Mouse (Mus musculus): Measurements from ENCODE around the gene Rxfp4. TPM values are rescaled to one million over a fixed set of nuclear protein-coding genes. Genes with fewer than 3 reads are reported as not detected.

Rxfp4 gene
- polyA plus RNA-seq, 1 experiment from 2014 or later: not detected

Other genes with a start within 250 kb of the Rxfp4 start
- 127 and 128 TPM in 2 replicates for gene Pmf1, start 242.8 kb downstream of the Rxfp4 start, polyA plus RNA-seq (2015; fragmentation: Nextera tagmentation; extraction: Ambion mirVana)
- 17.2 and 17.3 TPM in 2 replicates for gene Slc25a44, start 228.0 kb downstream of the Rxfp4 start, polyA plus RNA-seq (2015; fragmentation: Nextera tagmentation; extraction: Ambion mirVana)
- gene Sema4a, start 192.0 kb downstream of the Rxfp4 start, polyA plus RNA-seq (2015; fragmentation: Nextera tagmentation; extraction: Ambion mirVana): 30.9 and 39.2 TPM in 2 replicates
- gene Lmna, start 143.2 kb downstream of the Rxfp4 start, polyA plus RNA-seq (2015; fragmentation: Nextera tagmentation; extraction: Ambion mirVana): 120 TPM in 2 replicates
- 9.6 and 11.2 TPM in 2 replicates for gene Mex3a, start 120.7 kb downstream of the Rxfp4 start, polyA plus RNA-seq (2015; fragmentation: Nextera tagmentation; extraction: Ambion mirVana)
- gene Rab25, start 104.8 kb downstream of the Rxfp4 start, polyA plus RNA-seq (2015; fragmentation: Nextera tagmentation; extraction: Ambion mirVana): 75.2 and 89.8 TPM in 2 replicates
- gene Lamtor2, start 100.1 kb downstream of the Rxfp4 start, polyA plus RNA-seq (2015; fragmentation: Nextera tagmentation; extraction: Ambion mirVana): 188 and 231 TPM in 2 replicates
- gene Ubqln4, start 99.4 kb downstream of the Rxfp4 start, polyA plus RNA-seq (2015; fragmentation: Nextera tagmentation; extraction: Ambion mirVana): 43.6 and 43.7 TPM in 2 replicates
- gene Ssr2, start 77.3 kb downstream of the Rxfp4 start, polyA plus RNA-seq (2015; fragmentation: Nextera tagmentation; extraction: Ambion mirVana): 338 and 390 TPM in 2 replicates
- 60.4 and 61.2 TPM in 2 replicates for gene Arhgef2, start 47.2 kb downstream of the Rxfp4 start, polyA plus RNA-seq (2015; fragmentation: Nextera tagmentation; extraction: Ambion mirVana)
- 72.4 and 75.8 TPM in 2 replicates for gene Khdc4, start 32.7 kb upstream of the Rxfp4 start, polyA plus RNA-seq (2015; fragmentation: Nextera tagmentation; extraction: Ambion mirVana)
- 44.9 and 52.7 TPM in 2 replicates for gene Rit1, start 63.7 kb upstream of the Rxfp4 start, polyA plus RNA-seq (2015; fragmentation: Nextera tagmentation; extraction: Ambion mirVana)
- 20.3 and 22.2 TPM in 2 replicates for gene Syt11, start 122.0 kb upstream of the Rxfp4 start, polyA plus RNA-seq (2015; fragmentation: Nextera tagmentation; extraction: Ambion mirVana)
- 7.7 and 7.9 TPM in 2 replicates for gene Gon4l, start 182.1 kb upstream of the Rxfp4 start, polyA plus RNA-seq (2015; fragmentation: Nextera tagmentation; extraction: Ambion mirVana)